Mouse (Mus musculus): ENCODE results near the gene Ngrn. TPM values are rescaled to one million over a fixed set of nuclear protein-coding genes. Genes with fewer than 3 reads are reported as not detected.

Ngrn gene
- total and polyA plus RNA-seq, 3 experiments = 16.8 to 27.2 (median 22.9) TPM

GRCm38 (mm10) chr7:80232489-80233029, 28.5 kb upstream of the Ngrn start, which contains the start of the genes Cib1 and Gdpgp1:
TSS of gene Cib1 (minus strand) at chr7:80232813.
TSS of gene Gdpgp1 (plus strand) at chr7:80232865.
- Histone ChIP-seq H3K4me1 (ENCODE audit: control insufficient read depth, insufficient read depth, low read length) (peaks cover 2% of the 10 kb centered on the region; the same call in 1 of the 2 replicates), H3K79me2 (replicated peaks; ENCODE audit: control insufficient read depth, insufficient read depth, low read length) (no peaks in the 10 kb centered on the region; the same call in 1 of the 2 replicates), H3K9ac (ENCODE audit: low read depth, low read length) (peak within 1 kb of the TSS; percentile 71), H3K4me3 (peak within 1 kb of the TSS; percentile 83), H3K36me3 (ENCODE audit: control insufficient read depth, insufficient read depth, low read length) (no peaks in the 10 kb centered on the region), H3K27ac (peak within 1 kb of the TSS; percentile 69), H3K27me3 (ENCODE audit: control insufficient read depth, insufficient read depth, low read length) (no peaks in the 10 kb centered on the region)
- TF ChIP-seq EP300 (IDR thresholded peaks at IDR 0.05; ENCODE audit: insufficient read depth, low read depth, low read length) (peak; percentile 50; the same call in 1 of the 2 replicates), POLR2A (IDR thresholded peaks at IDR 0.05; ENCODE audit: insufficient read depth, low read depth, low read length) (peak; percentile 85), CTCF (IDR thresholded peaks at IDR 0.05) (no peak)
- 1% methylated on average over 40 of the region's 56 CpGs for WGBS
- DNase-seq = peak; percentile 99
- intact Hi-C loops (cut with DNase I) = loop anchor here (1.0 to 2.0 kb wide), 3 partner anchors 14 to 62 kb away; partner anchors contain the start of genes Prc1 and Ttll13

DNA sequence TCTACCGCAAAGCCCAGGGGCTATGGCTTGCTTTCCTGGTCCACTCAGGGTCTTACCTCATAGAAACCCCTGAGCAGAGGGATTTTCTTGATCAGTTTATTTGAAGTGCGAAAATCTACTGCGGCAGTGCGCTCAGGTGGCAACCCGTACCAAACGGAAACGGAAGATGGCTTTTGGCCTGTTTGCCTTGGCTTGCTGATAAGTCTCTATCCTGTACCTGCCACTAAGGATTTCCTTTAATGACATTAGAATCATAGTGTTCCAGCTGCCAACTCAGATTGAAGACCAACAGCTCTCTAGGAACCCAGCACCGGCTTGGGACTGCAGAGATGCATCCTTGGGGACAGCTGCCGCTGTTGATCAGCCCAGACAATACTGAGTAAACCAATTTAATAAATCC, 27.2 kb upstream of the Ngrn start:
- no peaks in the 10 kb centered on the region for H3K36me3 ChIP-seq (ENCODE audit: control insufficient read depth, insufficient read depth, low read length)
- no peak for DNase-seq
- H3K4me3 ChIP-seq = no peak overlapping the region
- H3K27ac ChIP-seq = no peak overlapping the region
- TF ChIP-seq EP300 (IDR thresholded peaks at IDR 0.05; ENCODE audit: insufficient read depth, low read depth, low read length) = no peak
- no peak for TF ChIP-seq POLR2A (IDR thresholded peaks at IDR 0.05; ENCODE audit: insufficient read depth, low read depth, low read length)
- no peak for TF ChIP-seq CTCF (IDR thresholded peaks at IDR 0.05)
- no peaks in the 10 kb centered on the region for H3K27me3 ChIP-seq (ENCODE audit: control insufficient read depth, insufficient read depth, low read length)
- WGBS = 50% methylated on average over 9 of the region's 9 CpGs
- H3K79me2 ChIP-seq (replicated peaks; ENCODE audit: control insufficient read depth, insufficient read depth, low read length) = no peaks in the 10 kb centered on the region; the same call in 1 of the 2 replicates
- H3K9ac ChIP-seq (ENCODE audit: low read depth, low read length) = no peak overlapping the region
- H3K4me1 ChIP-seq (ENCODE audit: control insufficient read depth, insufficient read depth, low read length) = peaks cover 2% of the 10 kb centered on the region; the same call in 1 of the 2 replicates
- intact Hi-C loops (cut with DNase I) = loop anchor here (2.0 kb wide), 2 partner anchors 13 to 37 kb away; partner anchors contain the start of gene Ttll13

DNA sequence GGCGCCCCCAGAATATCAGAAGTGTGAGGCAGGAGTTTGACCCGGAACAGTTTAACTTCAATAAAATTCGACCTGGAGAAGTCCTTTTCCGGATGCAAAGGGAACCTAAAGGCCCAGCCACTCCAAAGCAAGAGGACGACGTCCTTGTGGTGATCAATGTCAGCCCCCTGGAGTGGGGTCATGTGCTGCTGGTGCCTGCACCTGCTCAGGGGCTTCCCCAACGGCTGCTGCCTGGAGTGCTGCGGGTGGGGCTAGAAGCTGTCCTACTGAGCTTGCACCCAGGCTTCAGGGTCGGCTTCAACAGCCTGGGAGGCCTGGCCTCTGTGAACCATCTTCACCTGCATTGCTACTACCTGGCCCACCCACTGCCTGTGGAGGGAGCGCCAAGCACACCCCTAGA, 22.5 kb upstream of the Ngrn start:
- Histone ChIP-seq H3K79me2 (replicated peaks; ENCODE audit: control insufficient read depth, insufficient read depth, low read length) (no peaks in the 10 kb centered on the region; the same call in 1 of the 2 replicates), H3K27ac (no peak overlapping the region), H3K36me3 (ENCODE audit: control insufficient read depth, insufficient read depth, low read length) (no peaks in the 10 kb centered on the region), H3K27me3 (ENCODE audit: control insufficient read depth, insufficient read depth, low read length) (no peaks in the 10 kb centered on the region), H3K4me1 (ENCODE audit: control insufficient read depth, insufficient read depth, low read length) (peaks cover 2% of the 10 kb centered on the region; the same call in 1 of the 2 replicates), H3K4me3 (no peak overlapping the region), H3K9ac (ENCODE audit: low read depth, low read length) (no peak overlapping the region)
- no peak for DNase-seq
- intact Hi-C loops (cut with DNase I) = no loop called here
- TF ChIP-seq POLR2A (IDR thresholded peaks at IDR 0.05; ENCODE audit: insufficient read depth, low read depth, low read length) (no peak), EP300 (IDR thresholded peaks at IDR 0.05; ENCODE audit: insufficient read depth, low read depth, low read length) (no peak), CTCF (IDR thresholded peaks at IDR 0.05) (no peak)
- 88% methylated on average over 10 of the region's 10 CpGs for WGBS

GRCm38 (mm10) chr7:80241661-80242060, 19.4 kb upstream of the Ngrn start:
- TF ChIP-seq POLR2A (IDR thresholded peaks at IDR 0.05; ENCODE audit: insufficient read depth, low read depth, low read length) (no peak), CTCF (IDR thresholded peaks at IDR 0.05) (no peak), EP300 (IDR thresholded peaks at IDR 0.05; ENCODE audit: insufficient read depth, low read depth, low read length) (no peak)
- H3K27ac ChIP-seq = no peak overlapping the region
- DNase-seq = no peak
- H3K4me3 ChIP-seq = no peak overlapping the region
- no peak overlapping the region for H3K9ac ChIP-seq (ENCODE audit: low read depth, low read length)
- no peaks in the 10 kb centered on the region for H3K4me1 ChIP-seq (ENCODE audit: control insufficient read depth, insufficient read depth, low read length)
- intact Hi-C loops (cut with DNase I) = no loop called here
- H3K27me3 ChIP-seq (ENCODE audit: control insufficient read depth, insufficient read depth, low read length) = no peaks in the 10 kb centered on the region
- no peaks in the 10 kb centered on the region for H3K79me2 ChIP-seq (replicated peaks; ENCODE audit: control insufficient read depth, insufficient read depth, low read length)
- 79% methylated on average over 4 of the region's 4 CpGs for WGBS
- no peaks in the 10 kb centered on the region for H3K36me3 ChIP-seq (ENCODE audit: control insufficient read depth, insufficient read depth, low read length)

DNA sequence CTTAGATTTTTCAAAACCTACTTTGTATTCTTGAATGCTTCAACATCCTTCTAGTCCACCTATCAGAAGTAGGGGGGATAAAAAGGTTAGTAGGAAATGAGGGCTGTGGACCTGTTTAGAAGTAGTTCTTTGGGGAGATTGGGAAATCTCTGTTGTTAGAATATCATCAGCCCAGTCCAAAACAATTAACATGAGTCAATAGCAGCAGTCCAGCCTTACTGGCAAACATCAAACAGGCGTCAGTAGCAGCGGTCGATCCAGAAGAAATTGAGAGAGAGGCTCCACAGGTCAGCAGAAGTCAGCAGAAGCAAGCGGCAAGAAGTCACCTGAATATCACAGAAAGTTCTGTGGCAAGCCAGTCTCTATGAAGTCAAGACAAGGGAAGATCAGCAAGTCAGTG, 16.2 kb upstream of the Ngrn start:
- WGBS = 88% methylated on average over 4 of the region's 4 CpGs
- H3K9ac ChIP-seq (ENCODE audit: low read depth, low read length) = no peak overlapping the region
- no peaks in the 10 kb centered on the region for H3K36me3 ChIP-seq (ENCODE audit: control insufficient read depth, insufficient read depth, low read length)
- no peaks in the 10 kb centered on the region for H3K27me3 ChIP-seq (ENCODE audit: control insufficient read depth, insufficient read depth, low read length)
- H3K4me3 ChIP-seq = no peak overlapping the region
- TF ChIP-seq EP300 (IDR thresholded peaks at IDR 0.05; ENCODE audit: insufficient read depth, low read depth, low read length) (no peak), CTCF (IDR thresholded peaks at IDR 0.05) (no peak)
- no peak for DNase-seq
- no peaks in the 10 kb centered on the region for H3K4me1 ChIP-seq (ENCODE audit: control insufficient read depth, insufficient read depth, low read length)
- H3K27ac ChIP-seq = no peak overlapping the region
- no peaks in the 10 kb centered on the region for H3K79me2 ChIP-seq (replicated peaks; ENCODE audit: control insufficient read depth, insufficient read depth, low read length)
- intact Hi-C loops (cut with DNase I) = no loop called here

DNA sequence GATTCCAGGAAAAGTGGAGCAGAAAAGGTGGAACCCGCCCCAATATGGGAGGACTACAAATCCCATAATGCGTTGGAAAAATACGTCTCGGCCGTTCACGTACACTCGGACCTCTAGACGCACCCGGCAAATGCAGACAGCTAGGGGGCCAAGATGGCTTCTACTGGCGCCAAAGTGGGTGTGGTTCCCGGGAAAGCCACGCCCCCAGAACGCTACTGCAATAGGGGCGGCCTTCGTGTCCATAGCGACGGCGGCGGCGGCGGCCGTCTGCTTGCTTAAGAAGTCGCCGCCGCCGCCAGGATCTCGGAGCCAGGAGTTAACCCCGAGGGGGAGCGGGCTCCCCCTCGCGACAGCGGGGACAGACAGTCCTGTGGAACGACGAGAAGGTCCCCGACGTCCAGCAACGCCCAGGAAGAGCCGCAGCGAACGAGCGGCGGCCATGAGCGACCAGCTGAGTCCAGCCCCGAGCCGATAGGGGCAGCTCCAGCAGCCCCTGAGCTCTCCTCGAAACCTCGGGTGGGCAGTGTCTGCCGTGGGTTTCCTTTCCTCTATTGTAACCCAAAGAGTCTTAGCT, 14.8 kb upstream of the Ngrn start, which contains the start of gene Ttll13:
Gene Ttll13 (plus strand): TSS at position 229 of the 574 bp plus-strand sequence.
- WGBS = under 1% methylated on average over 48 of the region's 48 CpGs
- TF ChIP-seq POLR2A (IDR thresholded peaks at IDR 0.05; ENCODE audit: insufficient read depth, low read depth, low read length) (0 out of 2 replicates have a peak, but pooled peaks have one; percentile 26), EP300 (IDR thresholded peaks at IDR 0.05; ENCODE audit: insufficient read depth, low read depth, low read length) (peak; percentile 61; the same call in 1 of the 2 replicates), CTCF (IDR thresholded peaks at IDR 0.05) (peak; percentile 68)
- intact Hi-C loops (cut with DNase I) = loop anchor here (2.0 kb wide), 2 partner anchors 13 to 17 kb away; partner anchors contain the start of genes Cib1 and Gdpgp1

More for the DNA sequence above, 14.8 kb upstream of the Ngrn start, which contains the start of gene Ttll13:
- peak; percentile 94 to 97 for DNase-seq
- H3K79me2 ChIP-seq (replicated peaks; ENCODE audit: control insufficient read depth, insufficient read depth, low read length) = no peaks in the 10 kb centered on the region
- H3K36me3 ChIP-seq (ENCODE audit: control insufficient read depth, insufficient read depth, low read length) = no peaks in the 10 kb centered on the region
- H3K9ac ChIP-seq (ENCODE audit: low read depth, low read length) = peak within 1 kb of the TSS; percentile 65
- H3K27ac ChIP-seq = peak within 1 kb of the TSS; percentile 78
- H3K27me3 ChIP-seq (ENCODE audit: control insufficient read depth, insufficient read depth, low read length) = no peaks in the 10 kb centered on the region; the same call in 1 of the 2 replicates
- no peaks in the 10 kb centered on the region for H3K4me1 ChIP-seq (ENCODE audit: control insufficient read depth, insufficient read depth, low read length)
- H3K4me3 ChIP-seq = peak within 1 kb of the TSS; percentile 89
